In genomic region chr6:70058374-70058773, GRCm38 (mm10) we compare ENCODE assay signal across 12 mouse cellular contexts.
"Had no signal": no experiment of that assay in that cellular context is flagged by ENCODE, and none has a peak within 500 bp of the region (broad histone marks: within the 10 kb centered on the region; RNA-seq: fewer than 3 reads in every experiment).

No protein-coding gene starts in this region.

- DNase-seq: gastrocnemius, postnatal 10 days; gastrocnemius, postnatal 25 days; heart, adult 18-20 months; heart, postnatal 10 days; heart, postnatal 4 days; kidney, adult 18-20 months; kidney, adult 8-10 months; kidney, postnatal 10 days; kidney, postnatal 25 days; kidney, postnatal 4 days; liver; liver, embryonic 13.5 days had no signal
